Comparison of ENCODE assay signal across 7 mouse cellular contexts in the genomic region with DNA sequence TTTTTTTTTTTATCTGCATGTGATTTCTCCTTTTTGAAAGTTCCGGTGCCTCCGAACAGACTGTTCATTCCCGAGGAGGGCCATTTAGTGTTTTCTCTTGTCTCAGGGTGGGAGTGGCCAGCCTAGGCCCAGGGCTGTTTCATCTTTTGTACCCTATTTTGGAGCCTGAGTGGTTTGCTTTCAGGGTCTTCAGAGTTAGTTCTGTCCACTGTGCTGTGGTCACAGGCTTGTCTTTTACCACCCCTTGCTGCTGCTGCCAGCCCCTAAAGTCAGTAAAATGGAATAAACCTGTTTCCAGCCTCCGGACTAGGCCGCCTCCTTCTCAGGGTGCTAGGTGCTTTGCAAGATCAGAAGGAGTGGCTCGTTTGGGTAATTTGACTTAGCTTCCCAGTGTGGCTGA. TPM values are rescaled to one million over a fixed set of nuclear protein-coding genes. Genes with fewer than 3 reads are reported as not detected.
DNase-seq lines count a peak whose midpoint lies in the region; ATAC-seq and TF ChIP-seq lines count a peak whose summit lies in the region.

No protein-coding gene starts in this region.

- TF ChIP-seq POLR2A in ES-Bruce4 (IDR thresholded peaks at IDR 0.05; ENCODE audit: insufficient read depth, low read length), result no peak
- no peak for TF ChIP-seq POLR2A in cortical plate, adult 2 months (IDR thresholded peaks at IDR 0.05; ENCODE audit: extremely low read depth, insufficient read depth, low read length)

- peaks cover 59% of the 10 kb centered on the region for H3K27me3 ChIP-seq in hindbrain, embryonic 14.5 days (ENCODE audit: control insufficient read depth, insufficient read depth, low read length)
- H3K27me3 ChIP-seq in hindbrain, embryonic 10.5 days (ENCODE audit: insufficient read depth, poor library complexity, severe bottlenecking), result peaks cover 73% of the 10 kb centered on the region
- H3K27me3 ChIP-seq in ES-Bruce4 (ENCODE audit: control insufficient read depth, insufficient read depth, low read length, poor library complexity, severe bottlenecking), result no peaks in the 10 kb centered on the region
- no peaks in the 10 kb centered on the region for H3K27me3 ChIP-seq in limb, embryonic 15.5 days

- DNase-seq in hindbrain, embryonic 14.5 days (ENCODE audit: low spot score), result no peak
- DNase-seq in hindbrain, embryonic 10.5 days (ENCODE audit: low spot score), result no peak
- no peak for DNase-seq in thymus, postnatal 14 days

- peaks cover 21% of the 10 kb centered on the region; the same call in 1 of the 2 replicates for H3K4me1 ChIP-seq in hindbrain, embryonic 14.5 days (replicated peaks; ENCODE audit: control insufficient read depth, insufficient read depth, low read length)
- H3K4me1 ChIP-seq in hindbrain, embryonic 10.5 days (replicated peaks), result peaks cover 48% of the 10 kb centered on the region
- H3K4me1 ChIP-seq in ES-Bruce4 (ENCODE audit: control insufficient read depth, insufficient read depth, low read length), result peaks cover 3% of the 10 kb centered on the region
- H3K4me1 ChIP-seq in cortical plate, adult 2 months (ENCODE audit: control insufficient read depth, insufficient read depth, low read length), result no peaks in the 10 kb centered on the region
- peaks cover 49% of the 10 kb centered on the region for H3K4me1 ChIP-seq in limb, embryonic 15.5 days

- no peak for TF ChIP-seq CTCF in ES-Bruce4 (IDR thresholded peaks at IDR 0.05; ENCODE audit: low read depth, low read length)
- TF ChIP-seq CTCF in cortical plate, adult 2 months (IDR thresholded peaks at IDR 0.05; ENCODE audit: extremely low read depth, insufficient read depth, low read length), result no peak

- no peak overlapping the region for H3K9ac ChIP-seq in hindbrain, embryonic 14.5 days
- H3K9ac ChIP-seq in ES-Bruce4 (ENCODE audit: low read depth, poor library complexity, severe bottlenecking), result no peak overlapping the region
- no peak overlapping the region for H3K9ac ChIP-seq in limb, embryonic 15.5 days

- H3K9me3 ChIP-seq in hindbrain, embryonic 14.5 days (ENCODE audit: control insufficient read depth, low read length), result no peaks in the 10 kb centered on the region
- H3K9me3 ChIP-seq in hindbrain, embryonic 10.5 days, result no peaks in the 10 kb centered on the region
- H3K9me3 ChIP-seq in ES-Bruce4 (replicated peaks; ENCODE audit: control insufficient read depth, insufficient read depth, low read length, poor library complexity, severe bottlenecking), result no peaks in the 10 kb centered on the region
- no peaks in the 10 kb centered on the region for H3K9me3 ChIP-seq in limb, embryonic 15.5 days

- no peak for TF ChIP-seq EP300 in ES-Bruce4 (IDR thresholded peaks at IDR 0.05; ENCODE audit: insufficient read depth, low read depth, low read length)

- H3K27ac ChIP-seq in hindbrain, embryonic 14.5 days, result peak overlapping the region; percentile 2; the same call in 1 of the 2 replicates
- H3K27ac ChIP-seq in hindbrain, embryonic 10.5 days, result no peak overlapping the region
- peak overlapping the region; percentile 90 for H3K27ac ChIP-seq in ES-Bruce4 (ENCODE audit: insufficient read depth, low read length)
- peak overlapping the region; percentile 81 for H3K27ac ChIP-seq in cortical plate, adult 2 months (ENCODE audit: insufficient read depth, low read length)
- peak overlapping the region; percentile 82 for H3K27ac ChIP-seq in limb, embryonic 15.5 days

- peak overlapping the region; percentile 37; the same call in 1 of the 2 replicates for H3K4me2 ChIP-seq in hindbrain, embryonic 14.5 days (replicated peaks)
- H3K4me2 ChIP-seq in limb, embryonic 15.5 days, result peak overlapping the region; percentile 57

- H3K4me3 ChIP-seq in hindbrain, embryonic 14.5 days (replicated peaks; ENCODE audit: low read length), result no peak overlapping the region
- H3K4me3 ChIP-seq in hindbrain, embryonic 10.5 days, result no peak overlapping the region
- no peak overlapping the region for H3K4me3 ChIP-seq in ES-Bruce4 (ENCODE audit: low read depth, low read length)
- H3K4me3 ChIP-seq in cortical plate, adult 2 months (ENCODE audit: insufficient read depth, low read length), result no peak overlapping the region
- peak overlapping the region; percentile 32 for H3K4me3 ChIP-seq in limb, embryonic 15.5 days

- ATAC-seq in hindbrain, embryonic 14.5 days (ENCODE audit: low FRiP score), result no peak
- ATAC-seq in limb, embryonic 15.5 days (ENCODE audit: insufficient number of reproducible peaks, low FRiP score, low TSS enrichment, low read depth), result no peak
- no peak for ATAC-seq in inflammation-experienced regulatory T-cells, adult 6 months

- WGBS in hindbrain, embryonic 14.5 days, result 60% methylated on average over 6 of the region's 6 CpGs
- WGBS in hindbrain, embryonic 10.5 days, result 55% methylated on average over 6 of the region's 6 CpGs
- WGBS in limb, embryonic 15.5 days, result 45% methylated on average over 6 of the region's 6 CpGs

- no peaks in the 10 kb centered on the region for H3K36me3 ChIP-seq in hindbrain, embryonic 14.5 days (replicated peaks; ENCODE audit: control insufficient read depth, insufficient read depth)
- no peaks in the 10 kb centered on the region for H3K36me3 ChIP-seq in hindbrain, embryonic 10.5 days
- no peaks in the 10 kb centered on the region for H3K36me3 ChIP-seq in ES-Bruce4 (ENCODE audit: control insufficient read depth, insufficient read depth, low read length, poor library complexity, severe bottlenecking)
- no peaks in the 10 kb centered on the region for H3K36me3 ChIP-seq in limb, embryonic 15.5 days

RNA-seq across cellular contexts. Expression of gene Itgb5, which starts 2.6 kb away (rescaled TPM):
- 27.1 and 27.2 TPM in 2 replicates for polyA plus RNA-seq in hindbrain, embryonic 14.5 days (2014; fragmentation: Nextera tagmentation; extraction: Ambion mirVana)
- polyA plus RNA-seq in hindbrain, embryonic 10.5 days (2016; fragmentation: Nextera tagmentation; extraction: Ambion mirVana), result 24.2 and 30.3 TPM in 2 replicates
- 59.7 and 64.5 TPM in 2 replicates for polyA plus RNA-seq in ES-Bruce4 (2011; ENCODE audit: insufficient read depth, insufficient read length, low read depth, missing spikeins)
- polyA plus RNA-seq in cortical plate, adult 2 months (2012; rRNA removed), result 43.0 and 44.7 TPM in 2 replicates
- polyA plus RNA-seq in limb, embryonic 15.5 days (2015; fragmentation: Nextera tagmentation; extraction: Ambion mirVana), result 74.9 and 77.5 TPM in 2 replicates
- polyA plus RNA-seq in inflammation-experienced regulatory T-cells, adult 6 months (2017; shearing (Covaris generic)), result 1 to 10 TPM; 1.3 to 2.8 (median 1.7) TPM

RNA-seq across cellular contexts. Expression of gene Muc13, which starts 38.2 kb away (rescaled TPM):
- polyA plus RNA-seq in hindbrain, embryonic 14.5 days (2014; fragmentation: Nextera tagmentation; extraction: Ambion mirVana), result not detected in 2 replicates
- polyA plus RNA-seq in hindbrain, embryonic 10.5 days (2016; fragmentation: Nextera tagmentation; extraction: Ambion mirVana), result 0.09 and 0.26 TPM in 2 replicates
- not detected in 2 replicates for polyA plus RNA-seq in ES-Bruce4 (2011; ENCODE audit: insufficient read depth, insufficient read length, low read depth, missing spikeins)
- polyA plus RNA-seq in cortical plate, adult 2 months (2012; rRNA removed), result 0.06 and 0.10 TPM in 2 replicates
- polyA plus RNA-seq in limb, embryonic 15.5 days (2015; fragmentation: Nextera tagmentation; extraction: Ambion mirVana), result 0.14 TPM in 1 of 2 replicates, not detected in the other
- under 1 TPM in 1 of 3 experiments, not detected in 2; 0.78 TPM for polyA plus RNA-seq in inflammation-experienced regulatory T-cells, adult 6 months (2017; shearing (Covaris generic))
